In the genomic region with DNA sequence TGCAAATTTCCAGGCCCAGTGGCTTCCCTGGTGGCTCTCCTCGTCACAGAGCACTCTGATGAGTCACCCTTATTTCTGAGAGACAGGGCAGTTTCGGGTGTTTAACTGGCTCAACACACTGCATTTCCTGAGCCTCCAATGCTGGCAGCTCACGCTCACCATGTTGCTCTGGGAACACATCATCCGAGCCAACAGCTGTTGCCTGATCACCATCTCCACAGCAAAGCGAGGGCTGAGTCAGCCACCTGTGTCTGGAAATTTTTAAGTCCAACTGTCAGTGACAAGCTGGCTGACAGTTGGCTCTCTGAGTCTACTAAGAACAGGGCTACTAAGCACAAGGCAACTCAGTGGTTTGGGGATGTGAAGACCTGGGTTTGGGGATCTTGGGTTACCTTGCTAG, we compare ENCODE assay signal across 11 mouse cellular contexts. TPM values are rescaled to one million over a fixed set of nuclear protein-coding genes. Genes with fewer than 3 reads are reported as not detected.
DNase-seq lines count a peak whose midpoint lies in the region; ATAC-seq and TF ChIP-seq lines count a peak whose summit lies in the region.
"Had no signal": no experiment of that assay in that cellular context is flagged by ENCODE, and none has a peak within 500 bp of the region (broad histone marks: within the 10 kb centered on the region; RNA-seq: fewer than 3 reads in every experiment).

No protein-coding gene starts in this region.

- no peaks in the 10 kb centered on the region for H3K9me3 ChIP-seq in hindbrain, embryonic 16.5 days (ENCODE audit: control insufficient read depth, low read length)
- H3K9me3 ChIP-seq: heart, embryonic 10.5 days; hindbrain, embryonic 15.5 days had no signal

- peak; percentile 68 for DNase-seq in layer of hippocampus, adult 11-12 months (ENCODE audit: low spot score)
- DNase-seq in layer of hippocampus, adult 9-10 months (ENCODE audit: low spot score) = no peak
- peak; percentile 6 for DNase-seq in brain, embryonic 14.5 days (ENCODE audit: low read depth)
- DNase-seq in left cerebral cortex, postnatal 14 days (ENCODE audit: low spot score in 2 of 2) = peak; percentile 50 to 64
- DNase-seq in thymus, postnatal 10 days (ENCODE audit: low spot score in 2 of 2) = peak; percentile 53 to 65
- no peak for DNase-seq in kidney, adult 11 months

- no peak for TF ChIP-seq POLR2A in brain, embryonic 14.5 days (IDR thresholded peaks at IDR 0.05; ENCODE audit: borderline replicate concordance, extremely low read depth, insufficient read depth, insufficient read length, poor library complexity, severe bottlenecking)

- H3K4me3 ChIP-seq in hindbrain, embryonic 16.5 days (ENCODE audit: low read length) = no peak overlapping the region
- H3K4me3 ChIP-seq: heart, embryonic 10.5 days; hindbrain, embryonic 15.5 days had no signal

- no peak overlapping the region for H3K9ac ChIP-seq in hindbrain, embryonic 16.5 days (ENCODE audit: low read depth, low read length)
- H3K9ac ChIP-seq: hindbrain, embryonic 15.5 days had no signal

- H3K4me2 ChIP-seq in hindbrain, embryonic 16.5 days (ENCODE audit: low read length) = no peak overlapping the region
- H3K4me2 ChIP-seq: hindbrain, embryonic 15.5 days had no signal

- H3K27ac ChIP-seq in hindbrain, embryonic 16.5 days (ENCODE audit: low read depth, low read length) = no peak overlapping the region
- H3K27ac ChIP-seq: heart, embryonic 10.5 days; hindbrain, embryonic 15.5 days had no signal

- H3K36me3 ChIP-seq in hindbrain, embryonic 16.5 days (ENCODE audit: control insufficient read depth, insufficient read depth, low read length) = no peaks in the 10 kb centered on the region
- H3K36me3 ChIP-seq: G1E; heart, embryonic 10.5 days; hindbrain, embryonic 15.5 days had no signal

- intact Hi-C loops in left cerebral cortex, postnatal 14 days (cut with DNase I) = no loop called here

- H3K4me1 ChIP-seq in hindbrain, embryonic 16.5 days (ENCODE audit: control insufficient read depth, insufficient read depth, low read depth, low read length) = peaks cover 5% of the 10 kb centered on the region

- TF ChIP-seq CTCF in brain, embryonic 14.5 days (IDR thresholded peaks at IDR 0.05; ENCODE audit: borderline replicate concordance, extremely low read depth, insufficient read depth, insufficient read length) = no peak

- H3K27me3 ChIP-seq in hindbrain, embryonic 16.5 days (replicated peaks; ENCODE audit: control insufficient read depth, insufficient read depth, low read length) = peaks cover 4% of the 10 kb centered on the region; the same call in 1 of the 2 replicates

- ATAC-seq in hindbrain, embryonic 16.5 days = no peak
- no peak for ATAC-seq in CD4-positive, CD25-positive, alpha-beta regulatory T cell, adult 4 months

- 70% methylated on average over 5 of the region's 5 CpGs for WGBS in hindbrain, embryonic 16.5 days

RNA-seq across cellular contexts. Expression of a gene that starts 4.1 kb away (rescaled TPM):
- polyA plus RNA-seq in brain, embryonic 14.5 days (2012; rRNA removed) = 0.29 and 0.36 TPM in 2 replicates
- 10 to 100 TPM; 31.0 to 44.2 TPM for total RNA-seq in left cerebral cortex, postnatal 14 days (2021)
- 6.7 and 6.9 TPM in 2 replicates for polyA plus RNA-seq in hindbrain, embryonic 16.5 days (2015; fragmentation: Nextera tagmentation; extraction: Ambion mirVana)
- 1 to 10 TPM in 1 of 2 experiments, under 1 TPM in 1; 0.80 to 2.1 TPM for polyA plus RNA-seq in CD4-positive, CD25-positive, alpha-beta regulatory T cell, adult 4 months (2017; shearing (Covaris generic))
- polyA plus RNA-seq: G1E had no signal

Comparison
In these comparisons a context has a peak if more than half of its experiments do, and no peak if none do; other contexts are left out.
1. DNase-seq: peak in layer of hippocampus, adult 11-12 months (single experiment), brain, embryonic 14.5 days (single experiment), left cerebral cortex, postnatal 14 days (2 of 2) and thymus, postnatal 10 days (2 of 2); none in layer of hippocampus, adult 9-10 months (single experiment) and kidney, adult 11 months (single experiment).